Mouse (Mus musculus) cerebellum, adult 2 months (tissue): ENCODE data around the gene Sstr3.

Experiments used
- CTCF ChIP-seq: fragments of 200-500 bp; IDR thresholded peaks from 2 replicates; pipeline ENCODE4 v1.5.1; 2011; ENCODE audit warnings: low read depth, mild to moderate bottlenecking, control low read depth, low read length, moderate library complexity, borderline replicate concordance; ENCODE audit not compliant: insufficient read depth
- POLR2A ChIP-seq: fragments of 200-500 bp; IDR thresholded peaks from 2 replicates; pipeline ENCODE4 v1.6.1; 2011; ENCODE audit warnings: low read length, control low read depth, borderline replicate concordance; ENCODE audit not compliant: insufficient read depth

DNA sequence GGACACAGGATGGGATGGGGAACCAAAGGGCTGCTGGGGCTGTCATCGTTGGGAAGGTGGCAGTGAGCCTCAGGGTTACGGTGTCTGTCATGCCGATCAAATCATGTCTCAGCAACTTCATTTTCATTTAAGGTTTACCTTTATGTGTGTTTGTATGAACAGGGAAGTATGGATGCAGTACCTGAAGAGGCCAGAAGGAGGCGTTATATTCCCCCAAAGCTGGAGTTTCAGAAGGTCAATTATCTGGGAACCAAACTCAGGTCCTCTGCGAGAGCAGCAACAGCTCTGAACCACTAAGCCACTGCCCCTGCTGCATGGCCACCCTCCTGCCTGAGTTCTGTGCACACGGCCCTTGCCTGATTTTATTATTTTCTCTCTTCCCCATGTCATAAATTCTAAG lies 46.3 kb upstream of the Sstr3 start:
- no peak for TF ChIP-seq CTCF
- TF ChIP-seq POLR2A, result no peak
